ENCODE assay signal across 14 mouse cellular contexts in the genomic region with DNA sequence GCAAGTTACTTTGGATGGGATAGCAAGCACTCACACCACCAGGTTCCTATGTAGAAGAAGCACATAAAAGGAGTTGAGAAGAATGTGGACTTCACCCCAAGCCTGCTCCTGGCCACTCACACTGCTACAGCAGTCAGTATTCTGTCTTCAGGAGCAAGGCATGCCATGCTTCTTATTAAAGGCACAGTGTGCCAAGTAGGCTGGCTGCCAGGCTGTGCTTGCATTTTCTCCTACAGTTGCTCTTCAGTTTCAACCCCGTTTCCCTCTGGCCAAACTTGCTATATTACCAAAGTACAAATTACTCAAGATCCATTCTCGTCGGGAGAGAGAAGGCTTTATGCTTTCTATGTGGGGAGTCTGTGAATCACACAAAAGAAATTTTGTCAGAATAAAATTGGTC.
DNase-seq lines count a peak whose midpoint lies in the region; ATAC-seq and TF ChIP-seq lines count a peak whose summit lies in the region.
"Had no signal": no experiment of that assay in that cellular context is flagged by ENCODE, and none has a peak within 500 bp of the region (broad histone marks: within the 10 kb centered on the region; RNA-seq: fewer than 3 reads in every experiment).

No protein-coding gene starts in this region.

- H3K9me3 ChIP-seq in embryonic facial prominence, embryonic 14.5 days (ENCODE audit: control insufficient read depth, low read length): no peaks in the 10 kb centered on the region
- no peaks in the 10 kb centered on the region for H3K9me3 ChIP-seq in embryonic facial prominence, embryonic 10.5 days
- H3K9me3 ChIP-seq: embryonic facial prominence, embryonic 13.5 days; liver, embryonic 13.5 days had no signal

- 58% methylated on average over 3 of the region's 3 CpGs for WGBS in embryonic facial prominence, embryonic 14.5 days
- WGBS in embryonic facial prominence, embryonic 10.5 days: 84% methylated on average over 3 of the region's 3 CpGs

- H3K4me3 ChIP-seq in embryonic facial prominence, embryonic 14.5 days (ENCODE audit: low read depth, low read length): no peak overlapping the region
- no peak overlapping the region for H3K4me3 ChIP-seq in embryonic facial prominence, embryonic 10.5 days
- H3K4me3 ChIP-seq: embryonic facial prominence, embryonic 13.5 days; liver, embryonic 13.5 days had no signal

- peak; percentile 42 for DNase-seq in embryonic facial prominence, embryonic 14.5 days (ENCODE audit: low spot score)
- no peak for DNase-seq in embryonic facial prominence, embryonic 10.5 days (ENCODE audit: low spot score)
- DNase-seq in heart, postnatal 4 days: peak; percentile 36
- DNase-seq in heart, postnatal 25 days (ENCODE audit: low spot score): no peak
- DNase-seq in Muller cell, postnatal 12 days (ENCODE audit: inconsistent ontology term): peak; percentile 47
- DNase-seq in brain, embryonic 14.5 days (ENCODE audit: low read depth): peak; percentile 66
- no peak for DNase-seq in right cerebral cortex, adult 18-20 months
- DNase-seq: cerebellum, adult 9-11 months; heart, postnatal 36 days; liver, embryonic 13.5 days; lung, postnatal 10 days had no signal

- H3K4me1 ChIP-seq in embryonic facial prominence, embryonic 14.5 days (ENCODE audit: control insufficient read depth, insufficient read depth, low read length): no peaks in the 10 kb centered on the region
- no peaks in the 10 kb centered on the region for H3K4me1 ChIP-seq in embryonic facial prominence, embryonic 10.5 days
- H3K4me1 ChIP-seq: embryonic facial prominence, embryonic 13.5 days; liver, embryonic 13.5 days had no signal

- no peak for TF ChIP-seq POLR2A in brain, embryonic 14.5 days (IDR thresholded peaks at IDR 0.05; ENCODE audit: borderline replicate concordance, extremely low read depth, insufficient read depth, insufficient read length, poor library complexity, severe bottlenecking)

- no peak for TF ChIP-seq CTCF in brain, embryonic 14.5 days (IDR thresholded peaks at IDR 0.05; ENCODE audit: borderline replicate concordance, extremely low read depth, insufficient read depth, insufficient read length)

- no peak overlapping the region for H3K4me2 ChIP-seq in embryonic facial prominence, embryonic 14.5 days (ENCODE audit: low read depth, low read length)
- H3K4me2 ChIP-seq: embryonic facial prominence, embryonic 13.5 days; liver, embryonic 13.5 days had no signal

- H3K9ac ChIP-seq in embryonic facial prominence, embryonic 14.5 days (ENCODE audit: low read depth, low read length): no peak overlapping the region
- H3K9ac ChIP-seq: embryonic facial prominence, embryonic 13.5 days; liver, embryonic 13.5 days had no signal

- intact Hi-C loops in heart, postnatal 25 days (cut with DNase I): no loop called here

- no peak overlapping the region for H3K27ac ChIP-seq in embryonic facial prominence, embryonic 14.5 days (replicated peaks; ENCODE audit: low read depth, low read length)
- H3K27ac ChIP-seq in embryonic facial prominence, embryonic 10.5 days (replicated peaks): no peak overlapping the region
- H3K27ac ChIP-seq: embryonic facial prominence, embryonic 13.5 days; liver, embryonic 13.5 days had no signal

- no peaks in the 10 kb centered on the region for H3K27me3 ChIP-seq in embryonic facial prominence, embryonic 14.5 days (replicated peaks; ENCODE audit: control insufficient read depth, insufficient read depth, low read length)
- no peaks in the 10 kb centered on the region for H3K27me3 ChIP-seq in embryonic facial prominence, embryonic 10.5 days (replicated peaks; ENCODE audit: low read depth, poor library complexity, severe bottlenecking)
- H3K27me3 ChIP-seq: embryonic facial prominence, embryonic 13.5 days; liver, embryonic 13.5 days had no signal

- no peak for ATAC-seq in embryonic facial prominence, embryonic 14.5 days (ENCODE audit: low read depth)
- ATAC-seq: inflammation-experienced regulatory T-cells, adult 6 months had no signal

- no peaks in the 10 kb centered on the region for H3K36me3 ChIP-seq in embryonic facial prominence, embryonic 14.5 days (ENCODE audit: control insufficient read depth, insufficient read depth, low read length)
- H3K36me3 ChIP-seq in embryonic facial prominence, embryonic 10.5 days (replicated peaks): no peaks in the 10 kb centered on the region
- H3K36me3 ChIP-seq: embryonic facial prominence, embryonic 13.5 days; G1E; liver, embryonic 13.5 days had no signal

Comparison
In these comparisons a context has a peak if more than half of its experiments do, and no peak if none do; other contexts are left out.
1. DNase-seq: peak in embryonic facial prominence, embryonic 14.5 days (single experiment), heart, postnatal 4 days (single experiment), Muller cell, postnatal 12 days (single experiment) and brain, embryonic 14.5 days (single experiment); none in embryonic facial prominence, embryonic 10.5 days (single experiment), heart, postnatal 25 days (single experiment) and right cerebral cortex, adult 18-20 months (single experiment).